Mouse (Mus musculus) CH12.LX (cell line): ENCODE measurements around the gene Notch1. TPM values are rescaled to one million over a fixed set of nuclear protein-coding genes. Genes with fewer than 3 reads are reported as not detected.
A peak's percentile ranks its signal among the peaks of the same experiment; 100 is the strongest.

ENCODE experiments used
- DNase-seq: peaks from one replicate; pipeline ENCODE4 v3.0.0-alpha.2; 2013; ENCODE audit errors: extremely low read depth
- H3K27ac ChIP-seq: 2 replicates; pipeline ENCODE4 v1.5.1; 2012; ENCODE audit warnings: low read depth, mild to moderate bottlenecking, control low read depth, moderate library complexity; ENCODE audit not compliant: insufficient read depth
- H3K27me3 ChIP-seq: replicated peaks from 2 replicates; pipeline ENCODE3; 2012; ENCODE audit warnings: inconsistent platforms
- H3K36me3 ChIP-seq, 2 experiments: replicated peaks in 1 of 2; 2 replicates each; pipeline versions ENCODE3 to v1.6.1; 2012; ENCODE audit warnings: inconsistent platforms in 1 of 2, low read length in 1 of 2, mild to moderate bottlenecking in 1 of 2, mixed read lengths in 1 of 2, moderate library complexity in 1 of 2; ENCODE audit not compliant: control insufficient read depth in 1 of 2, insufficient read depth in 1 of 2
- H3K4me1 ChIP-seq, 2 experiments: 2 replicates each; pipeline ENCODE4 v1.6.1; 2012; ENCODE audit warnings: inconsistent platforms in 1 of 2, moderate library complexity in 1 of 2; ENCODE audit not compliant: insufficient read depth in 2 of 2, control insufficient read depth in 1 of 2
- H3K4me2 ChIP-seq: 2 replicates; pipeline ENCODE4 v1.6.1; 2012; ENCODE audit warnings: low read depth, mild to moderate bottlenecking, control low read depth; ENCODE audit not compliant: poor library complexity, insufficient read depth, severe bottlenecking
- H3K4me3 ChIP-seq, 3 experiments: fragments of 150-350 bp in 1 of 3; sonication (generic) in 1 of 3; replicated peaks in 1 of 3; 2 replicates each; pipeline versions ENCODE3 to v1.5.1; 2011 to 2012; ENCODE audit warnings: low read depth in 2 of 3, low read length in 2 of 3, mild to moderate bottlenecking in 2 of 3, moderate library complexity in 2 of 3, control low read depth in 1 of 3, improper control_type of control experiment in 1 of 3, inconsistent platforms in 1 of 3, mixed read lengths in 1 of 3; ENCODE audit not compliant: poor library complexity in 1 of 3
- H3K79me2 ChIP-seq: replicated peaks from 2 replicates; pipeline ENCODE4 v1.6.1; 2012; ENCODE audit warnings: mild to moderate bottlenecking, moderate library complexity; ENCODE audit not compliant: control insufficient read depth, poor library complexity, insufficient read depth, severe bottlenecking; ENCODE audit errors: extremely low read depth
- H3K9ac ChIP-seq: 2 replicates; pipeline ENCODE4 v1.6.1; 2012; ENCODE audit warnings: low read depth, mild to moderate bottlenecking, control low read depth, moderate library complexity; ENCODE audit not compliant: insufficient read depth
- H3K9me3 ChIP-seq: replicated peaks from 2 replicates; pipeline ENCODE3; 2012; ENCODE audit warnings: low read length, inconsistent platforms, mixed read lengths
- BHLHE40 ChIP-seq: IDR thresholded peaks from 2 replicates; pipeline ENCODE4 v1.6.1; 2011; ENCODE audit warnings: mild to moderate bottlenecking, low read depth, low read length, improper control_type of control experiment
- CHD2 ChIP-seq: IDR thresholded peaks from 2 replicates; pipeline ENCODE4 v1.6.1; 2011; ENCODE audit warnings: low read length, improper control_type of control experiment
- CTCF ChIP-seq, 2 experiments: IDR thresholded peaks in 1 of 2; conservative IDR thresholded peaks in 1 of 2; 2 replicates each; pipeline ENCODE4 v1.5.1; 2011 to 2012; ENCODE audit warnings: low read depth in 2 of 2, low read length in 2 of 2, improper control_type of control experiment in 1 of 2, inconsistent platforms in 1 of 2, mild to moderate bottlenecking in 1 of 2, moderate library complexity in 1 of 2
- E2F4 ChIP-seq: IDR thresholded peaks from 2 replicates; pipeline ENCODE4 v1.6.1; 2011; ENCODE audit warnings: low read depth, low read length, improper control_type of control experiment; ENCODE audit not compliant: insufficient replicate concordance
- ELF1 ChIP-seq: IDR thresholded peaks from 2 replicates; pipeline ENCODE4 v1.6.1; 2014; ENCODE audit warnings: low read depth, mild to moderate bottlenecking, inconsistent platforms, low read length, improper control_type of control experiment
- ETS1 ChIP-seq: conservative IDR thresholded peaks from 2 replicates; pipeline ENCODE4 v1.6.1; 2012; ENCODE audit warnings: low read depth, mild to moderate bottlenecking, inconsistent platforms, low read length, improper control_type of control experiment, moderate library complexity
- GABPA ChIP-seq: IDR thresholded peaks from 2 replicates; pipeline ENCODE4 v1.6.1; 2012; ENCODE audit warnings: low read depth, low read length, improper control_type of control experiment, inconsistent platforms; ENCODE audit not compliant: insufficient replicate concordance
- HCFC1 ChIP-seq: IDR thresholded peaks from 2 replicates; pipeline ENCODE4 v1.6.1; 2012; ENCODE audit warnings: low read depth, mild to moderate bottlenecking, inconsistent platforms, low read length, improper control_type of control experiment
- MAFK ChIP-seq: IDR thresholded peaks from 2 replicates; pipeline ENCODE4 v1.6.1; 2011; ENCODE audit warnings: low read length, improper control_type of control experiment; ENCODE audit not compliant: insufficient replicate concordance
- MAZ ChIP-seq: IDR thresholded peaks from 2 replicates; pipeline ENCODE4 v1.6.1; 2012; ENCODE audit warnings: low read depth, mild to moderate bottlenecking, inconsistent platforms, low read length, improper control_type of control experiment, moderate library complexity
- MEF2A ChIP-seq: IDR thresholded peaks from 2 replicates; pipeline ENCODE4 v1.6.1; 2014; ENCODE audit warnings: low read depth, mild to moderate bottlenecking, inconsistent platforms, low read length, improper control_type of control experiment, borderline replicate concordance
- MXI1 ChIP-seq: IDR thresholded peaks from 2 replicates; pipeline ENCODE4 v1.6.1; 2011; ENCODE audit warnings: mild to moderate bottlenecking, low read depth, low read length, improper control_type of control experiment
- MYC ChIP-seq: IDR thresholded peaks from 2 replicates; pipeline ENCODE4 v1.6.1; 2011; ENCODE audit warnings: low read depth, mild to moderate bottlenecking, improper control_type of control experiment, low read length
- NRF1 ChIP-seq: IDR thresholded peaks from 2 replicates; pipeline ENCODE4 v1.6.1; 2014; ENCODE audit warnings: low read depth, mild to moderate bottlenecking, inconsistent platforms, low read length, improper control_type of control experiment, moderate library complexity
- POLR2A ChIP-seq: IDR thresholded peaks from 2 replicates; pipeline ENCODE4 v1.6.1; 2011; ENCODE audit warnings: low read depth, mild to moderate bottlenecking, improper control_type of control experiment, low read length
- POLR2AphosphoS2 ChIP-seq: IDR thresholded peaks from 2 replicates; pipeline ENCODE4 v1.6.1; 2011; ENCODE audit warnings: low read depth, low read length, improper control_type of control experiment
- SIN3A ChIP-seq: IDR thresholded peaks from 2 replicates; pipeline ENCODE4 v1.6.1; 2012; ENCODE audit warnings: low read length, improper control_type of control experiment, inconsistent platforms
- SMC3 ChIP-seq: IDR thresholded peaks from 2 replicates; pipeline ENCODE4 v1.6.1; 2011; ENCODE audit warnings: low read depth, low read length, improper control_type of control experiment
- TBP ChIP-seq: conservative IDR thresholded peaks from 2 replicates; pipeline ENCODE4 v1.6.1; 2011; ENCODE audit warnings: low read depth, low read length, improper control_type of control experiment
- TCF12 ChIP-seq: IDR thresholded peaks from 2 replicates; pipeline ENCODE4 v1.6.1; 2014; ENCODE audit warnings: low read depth, mild to moderate bottlenecking, inconsistent platforms, low read length, improper control_type of control experiment
- UBTF ChIP-seq: IDR thresholded peaks from 2 replicates; pipeline ENCODE4 v1.6.1; 2012; ENCODE audit warnings: low read depth, mild to moderate bottlenecking, inconsistent platforms, low read length, improper control_type of control experiment, moderate library complexity
- USF1 ChIP-seq: IDR thresholded peaks from 2 replicates; pipeline ENCODE4 v1.6.1; 2014; ENCODE audit warnings: low read depth, mild to moderate bottlenecking, inconsistent platforms, low read length, improper control_type of control experiment
- dilution Hi-C: fragments of 300-500 bp; cut with MboI; formaldehyde crosslinking; loops from 2 replicates; pipeline ENCODE4 v1.14.3; 2020; ENCODE audit warnings: low sequenced_read_pairs; ENCODE audit not compliant: extremely low pct_unique_long_range_greater_than_20kb, extremely low pct_ligation_motif_present
- in situ Hi-C: fragments of 300-500 bp; cut with MboI; formaldehyde crosslinking; loops from 3 replicates; pipeline ENCODE4 v1.14.3; 2019; ENCODE audit warnings: low sequenced_read_pairs, low pct_ligation_motif_present, low pct_unique_long_range_greater_than_20kb, mixed read lengths
- polyA plus RNA-seq: library from polyadenylated mRNA; unstranded; fragments of >175 nt; gene quantifications from 2 replicates; pipeline ENCODE4 v1.2.1, GENCODE M21; 2012; ENCODE audit warnings: low read depth; ENCODE audit not compliant: insufficient read length
- total RNA-seq, 2 experiments: library from RNA; depleted of rRNA; stranded (reverse); fragments of 300-350 nt in 1 of 2; fragments of >200 nt in 1 of 2; gene quantifications; 2 replicates each; pipeline ENCODE4 v1.2.3; 2012 to 2014

Gene Notch1
- total and polyA plus RNA-seq, 3 experiments = 0.98 to 13.1 (median 3.8) TPM

GRCm38 (mm10) chr2:26446671-26447070, 69.8 kb downstream of the Notch1 start:
- H3K27ac ChIP-seq = no peak overlapping the region
- H3K9me3 ChIP-seq = no peaks in the 10 kb centered on the region
- H3K27me3 ChIP-seq = no peaks in the 10 kb centered on the region
- dilution Hi-C loops (no loop called here), in situ Hi-C loops (no loop called here)
- peak overlapping the region; percentile 42 to 87 (median 74) for H3K4me3 ChIP-seq
- H3K79me2 ChIP-seq = peaks cover 25% of the 10 kb centered on the region
- H3K4me2 ChIP-seq = peak overlapping the region; percentile 40
- peaks cover 2 to 26% of the 10 kb centered on the region in 2 experiments for H3K36me3 ChIP-seq
- no peak for DNase-seq
- TF ChIP-seq E2F4 = no peak
- no peak for TF ChIP-seq GABPA
- TF ChIP-seq NRF1 = no peak
- no peak for TF ChIP-seq SMC3
- no peak for TF ChIP-seq USF1
- no peak for TF ChIP-seq MEF2A
- TF ChIP-seq, all 38 proteins: peak for 0
- peaks cover 9 to 41% of the 10 kb centered on the region in 2 experiments for H3K4me1 ChIP-seq
- peak overlapping the region; percentile 45 for H3K9ac ChIP-seq

- peaks cover 9 to 41% of the 10 kb centered on the region in 2 experiments for H3K4me1 ChIP-seq
- H3K27ac ChIP-seq = peak overlapping the region; percentile 17; the same call in 1 of the 2 replicates
- TF ChIP-seq MAFK (no peak), SIN3A (peak; percentile 83), CHD2 (no peak), MAZ (no peak), HCFC1 (peak; percentile 79), MYC (peak; percentile 61; the same call in 1 of the 2 replicates), ELF1 (peak; percentile 4; the same call in 1 of the 2 replicates), NRF1 (peak; percentile 93), MXI1 (peak; percentile 97), POLR2A (peak; percentile 59), ETS1 (no peak), TBP (no peak), BHLHE40 (peak; percentile 83), POLR2AphosphoS2 (0 out of 2 replicates have a peak, but pooled peaks have one; percentile 27), UBTF (peak; percentile 64; the same call in 1 of the 2 replicates), CTCF (conservative IDR thresholded peaks at IDR 0.05 in 1 of 2, IDR thresholded peaks at IDR 0.05 in 1 of 2; ENCODE audit: low read depth in 2 of 2, low read length in 2 of 2) (peak in 1 of 2 experiments; percentile 19; a peak in 2 of 4 replicates), TCF12 (0 out of 2 replicates have a peak, but pooled peaks have one; percentile 21)
- in situ Hi-C loops (no loop called here), dilution Hi-C loops (no loop called here)
- H3K36me3 ChIP-seq = peaks cover 10 to 27% of the 10 kb centered on the region in 2 experiments
- H3K79me2 ChIP-seq = peaks cover 33% of the 10 kb centered on the region
- H3K4me2 ChIP-seq = peak overlapping the region; percentile 40
- H3K4me3 ChIP-seq = peak overlapping the region; percentile 74 to 87 (median 84)
- peak overlapping the region; percentile 53 for H3K9ac ChIP-seq
- DNase-seq = peak; percentile 90
- no peaks in the 10 kb centered on the region for H3K9me3 ChIP-seq
- no peaks in the 10 kb centered on the region for H3K27me3 ChIP-seq
Observed at GRCm38 (mm10) chr2:26445666-26446445, 70.6 kb downstream of the Notch1 start.
